Mouse (Mus musculus) embryo, embryonic 11 days (tissue): Measurements from ENCODE around the gene Iffo1.
A peak's percentile ranks its signal among the peaks of the same experiment; 100 is the strongest.

Experiments
- DNase-seq: peaks from one replicate; pipeline ENCODE4 v3.0.0-alpha.2; 2015

Gene Iffo1

GRCm38 (mm10) chr6:125145001-125145400 lies at the start of gene Iffo1:
Gene Iffo1 (plus strand): TSS chr6:125145241.
- peak; percentile 96 for DNase-seq

- DNase-seq, result peak; percentile 93
These were observed 49.4 kb upstream of the Iffo1 start, which contains the start of gene Chd4 for GRCm38 (mm10) chr6:125095391-125096278. Gene Chd4 (plus strand): TSS chr6:125095981.

- no peak for DNase-seq
These were observed 48.8 kb upstream of the Iffo1 start for GRCm38 (mm10) chr6:125096279-125096596.

- peak; percentile 81 for DNase-seq
These were observed 48.3 kb upstream of the Iffo1 start for GRCm38 (mm10) chr6:125096597-125097345.

- no peak for DNase-seq
These were observed 47.7 kb upstream of the Iffo1 start for GRCm38 (mm10) chr6:125097346-125097689.

GRCm38 (mm10) chr6:125097951-125098350 lies 47.1 kb upstream of the Iffo1 start:
- DNase-seq, result no peak

- DNase-seq, result no peak
These were observed 46.5 kb upstream of the Iffo1 start for GRCm38 (mm10) chr6:125098513-125098912.

GRCm38 (mm10) chr6:125099421-125099971 lies 45.5 kb upstream of the Iffo1 start:
- peak; percentile 39 for DNase-seq

GRCm38 (mm10) chr6:125101444-125101843 lies 43.6 kb upstream of the Iffo1 start:
- no peak for DNase-seq

- DNase-seq, result no peak
These were observed 40.8 kb upstream of the Iffo1 start for GRCm38 (mm10) chr6:125104223-125104622.

- no peak for DNase-seq
These were observed 37.3 kb upstream of the Iffo1 start for GRCm38 (mm10) chr6:125107705-125108104.

GRCm38 (mm10) chr6:125109371-125109770 lies 35.7 kb upstream of the Iffo1 start:
- no peak for DNase-seq

GRCm38 (mm10) chr6:125110927-125111326 lies 34.1 kb upstream of the Iffo1 start:
- peak; percentile 47 for DNase-seq

- no peak for DNase-seq
These were observed 32.5 kb upstream of the Iffo1 start for GRCm38 (mm10) chr6:125112553-125112952.

- no peak for DNase-seq
These were observed 25.7 kb upstream of the Iffo1 start for GRCm38 (mm10) chr6:125119387-125119786.

- no peak for DNase-seq
These were observed 16.3 kb upstream of the Iffo1 start for GRCm38 (mm10) chr6:125128724-125129123.

- no peak for DNase-seq
These were observed 15.2 kb upstream of the Iffo1 start for GRCm38 (mm10) chr6:125129710-125130402.

- DNase-seq, result peak; percentile 98
These were observed 13.5 kb upstream of the Iffo1 start, which contains the start of gene Nop2 for GRCm38 (mm10) chr6:125131302-125132156. Gene Nop2 (plus strand): TSS chr6:125131909.

GRCm38 (mm10) chr6:125132470-125132869 lies 12.6 kb upstream of the Iffo1 start:
- no peak for DNase-seq

GRCm38 (mm10) chr6:125137002-125137671 lies 7.9 kb upstream of the Iffo1 start:
- peak; percentile 53 for DNase-seq

GRCm38 (mm10) chr6:125139747-125140146 lies 5.3 kb upstream of the Iffo1 start:
- DNase-seq, result no peak
